Mouse (Mus musculus) CH12.LX (cell line): ENCODE measurements around the gene Nod1.

Source experiments
- CHD2 ChIP-seq: IDR thresholded peaks from 2 replicates; pipeline ENCODE4 v1.6.1; 2011; ENCODE audit warnings: low read length, improper control_type of control experiment
- CTCF ChIP-seq, 2 experiments: IDR thresholded peaks in 1 of 2; conservative IDR thresholded peaks in 1 of 2; 2 replicates each; pipeline ENCODE4 v1.5.1; 2011 to 2012; ENCODE audit warnings: low read depth in 2 of 2, low read length in 2 of 2, improper control_type of control experiment in 1 of 2, inconsistent platforms in 1 of 2, mild to moderate bottlenecking in 1 of 2, moderate library complexity in 1 of 2
- EP300 ChIP-seq: IDR thresholded peaks from 2 replicates; pipeline ENCODE4 v1.6.1; 2011; ENCODE audit warnings: low read length, improper control_type of control experiment
- ETS1 ChIP-seq: conservative IDR thresholded peaks from 2 replicates; pipeline ENCODE4 v1.6.1; 2012; ENCODE audit warnings: low read depth, mild to moderate bottlenecking, inconsistent platforms, low read length, improper control_type of control experiment, moderate library complexity
- MAX ChIP-seq: IDR thresholded peaks from 2 replicates; pipeline ENCODE4 v1.6.1; 2011; ENCODE audit warnings: low read length, improper control_type of control experiment
- NELFE ChIP-seq: IDR thresholded peaks from 2 replicates; pipeline ENCODE4 v1.6.1; 2011; ENCODE audit warnings: low read depth, low read length, improper control_type of control experiment
- POLR2A ChIP-seq: IDR thresholded peaks from 2 replicates; pipeline ENCODE4 v1.6.1; 2011; ENCODE audit warnings: low read depth, mild to moderate bottlenecking, improper control_type of control experiment, low read length
- RCOR1 ChIP-seq: conservative IDR thresholded peaks from 2 replicates; pipeline ENCODE4 v1.6.1; 2012; ENCODE audit warnings: low read depth, mild to moderate bottlenecking, inconsistent platforms, low read length, improper control_type of control experiment
- SIN3A ChIP-seq: IDR thresholded peaks from 2 replicates; pipeline ENCODE4 v1.6.1; 2012; ENCODE audit warnings: low read length, improper control_type of control experiment, inconsistent platforms
- TBP ChIP-seq: conservative IDR thresholded peaks from 2 replicates; pipeline ENCODE4 v1.6.1; 2011; ENCODE audit warnings: low read depth, low read length, improper control_type of control experiment
- TCF12 ChIP-seq: IDR thresholded peaks from 2 replicates; pipeline ENCODE4 v1.6.1; 2014; ENCODE audit warnings: low read depth, mild to moderate bottlenecking, inconsistent platforms, low read length, improper control_type of control experiment
- UBTF ChIP-seq: IDR thresholded peaks from 2 replicates; pipeline ENCODE4 v1.6.1; 2012; ENCODE audit warnings: low read depth, mild to moderate bottlenecking, inconsistent platforms, low read length, improper control_type of control experiment, moderate library complexity
- ZMIZ1 ChIP-seq: IDR thresholded peaks from 2 replicates; pipeline ENCODE4 v1.6.1; 2012; ENCODE audit warnings: low read depth, mild to moderate bottlenecking, inconsistent platforms, low read length, improper control_type of control experiment
- ZNF384 ChIP-seq: IDR thresholded peaks from 2 replicates; pipeline ENCODE4 v1.6.1; 2012; ENCODE audit warnings: low read depth, low read length, improper control_type of control experiment, inconsistent platforms

DNA sequence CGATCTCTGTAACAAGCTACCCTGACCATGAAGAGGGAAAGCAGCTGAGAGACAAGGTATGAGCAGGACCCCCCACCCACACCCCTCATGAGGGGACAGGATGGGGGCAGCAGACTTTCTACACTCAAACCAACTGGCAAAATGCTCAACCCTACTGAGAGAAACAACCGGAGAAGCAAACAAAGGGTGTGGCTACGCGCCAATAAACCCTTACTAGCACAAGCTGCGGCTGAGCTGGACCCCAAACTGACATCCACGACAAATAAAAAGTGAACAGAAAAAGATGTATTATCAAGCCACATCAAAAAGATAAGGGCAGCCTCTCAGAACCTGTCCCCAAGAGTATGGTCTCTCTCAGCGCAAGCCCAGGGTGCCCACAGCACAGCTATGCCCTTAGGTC lies 32.3 kb downstream of the Nod1 start:
- TF ChIP-seq CTCF (conservative IDR thresholded peaks at IDR 0.05 in 1 of 2, IDR thresholded peaks at IDR 0.05 in 1 of 2; ENCODE audit: low read depth in 2 of 2, low read length in 2 of 2) (no peak), TCF12 (no peak), POLR2A (no peak), EP300 (no peak), RCOR1 (no peak), CHD2 (no peak), UBTF (no peak), ZNF384 (no peak), ZMIZ1 (no peak), NELFE (no peak), ETS1 (no peak), MAX (no peak), SIN3A (no peak), TBP (no peak)
